Mouse (Mus musculus): ENCODE results near the gene Faiml. TPM values are rescaled to one million over a fixed set of nuclear protein-coding genes. Genes with fewer than 3 reads are reported as not detected.

The Faiml gene
- polyA plus RNA-seq, 1 experiment from 2014 or later = not detected

- Histone ChIP-seq H3K9ac (replicated peaks; ENCODE audit: low read length) (no peak overlapping the region), H3K9me3 (ENCODE audit: control insufficient read depth, low read length) (no peaks in the 10 kb centered on the region), H3K36me3 (ENCODE audit: control insufficient read depth, insufficient read depth, low read length) (peaks cover 9% of the 10 kb centered on the region), H3K4me1 (ENCODE audit: control insufficient read depth, insufficient read depth, low read length) (peaks cover 13% of the 10 kb centered on the region; the same call in 1 of the 2 replicates), H3K4me2 (ENCODE audit: low read length) (peak overlapping the region; percentile 57), H3K27me3 (ENCODE audit: control insufficient read depth, insufficient read depth, low read length) (no peaks in the 10 kb centered on the region), H3K4me3 (replicated peaks; ENCODE audit: low read depth, low read length) (peak overlapping the region; percentile 77), H3K27ac (replicated peaks; ENCODE audit: low read depth, low read length) (0 out of 2 replicates have a peak overlapping the region, but pooled peaks have one; percentile 91)
- WGBS = 6% methylated on average over 17 of the region's 17 CpGs
- DNase-seq = no peak
- ATAC-seq (ENCODE audit: low FRiP score, low TSS enrichment) = peak; percentile 71; the same call in 1 of the 2 replicates
Measured at GRCm38 (mm10) chr9:99242533-99243189, 5.6 kb upstream of the Faiml start.

- H3K4me2 ChIP-seq (ENCODE audit: low read length) = no peak overlapping the region
- no peaks in the 10 kb centered on the region for H3K9me3 ChIP-seq (ENCODE audit: control insufficient read depth, low read length)
- ATAC-seq (ENCODE audit: low FRiP score, low TSS enrichment) = no peak
- H3K27ac ChIP-seq (replicated peaks; ENCODE audit: low read depth, low read length) = no peak overlapping the region
- no peaks in the 10 kb centered on the region for H3K27me3 ChIP-seq (ENCODE audit: control insufficient read depth, insufficient read depth, low read length)
- DNase-seq = peak; percentile 90
- H3K9ac ChIP-seq (replicated peaks; ENCODE audit: low read length) = no peak overlapping the region
- peaks cover 3% of the 10 kb centered on the region; the same call in 1 of the 2 replicates for H3K36me3 ChIP-seq (ENCODE audit: control insufficient read depth, insufficient read depth, low read length)
- WGBS = 1% methylated on average over 7 of the region's 7 CpGs
- H3K4me3 ChIP-seq (replicated peaks; ENCODE audit: low read depth, low read length) = no peak overlapping the region
- H3K4me1 ChIP-seq (ENCODE audit: control insufficient read depth, insufficient read depth, low read length) = peaks cover 13% of the 10 kb centered on the region; the same call in 1 of the 2 replicates
Measured at GRCm38 (mm10) chr9:99242035-99242434, 5.0 kb upstream of the Faiml start.

GRCm38 (mm10) chr9:99240571-99240970 is 3.5 kb upstream of the Faiml start:
- Histone ChIP-seq H3K27ac (replicated peaks; ENCODE audit: low read depth, low read length) (no peak overlapping the region), H3K4me2 (ENCODE audit: low read length) (no peak overlapping the region), H3K36me3 (ENCODE audit: control insufficient read depth, insufficient read depth, low read length) (no peaks in the 10 kb centered on the region), H3K4me1 (ENCODE audit: control insufficient read depth, insufficient read depth, low read length) (peaks cover 13% of the 10 kb centered on the region; the same call in 1 of the 2 replicates), H3K9ac (replicated peaks; ENCODE audit: low read length) (no peak overlapping the region), H3K4me3 (replicated peaks; ENCODE audit: low read depth, low read length) (no peak overlapping the region), H3K27me3 (ENCODE audit: control insufficient read depth, insufficient read depth, low read length) (no peaks in the 10 kb centered on the region), H3K9me3 (ENCODE audit: control insufficient read depth, low read length) (no peaks in the 10 kb centered on the region)
- 80% methylated on average over 5 of the region's 5 CpGs for WGBS
- ATAC-seq (ENCODE audit: low FRiP score, low TSS enrichment) (no peak), DNase-seq (no peak)

- no peak for DNase-seq
- H3K9me3 ChIP-seq (ENCODE audit: control insufficient read depth, low read length) = no peaks in the 10 kb centered on the region
- H3K27me3 ChIP-seq (ENCODE audit: control insufficient read depth, insufficient read depth, low read length) = no peaks in the 10 kb centered on the region
- 0 out of 2 replicates have a peak, but pooled peaks cover 3% of the 10 kb centered on the region for H3K4me1 ChIP-seq (ENCODE audit: control insufficient read depth, insufficient read depth, low read length)
- H3K36me3 ChIP-seq (ENCODE audit: control insufficient read depth, insufficient read depth, low read length) = no peaks in the 10 kb centered on the region
- H3K9ac ChIP-seq (replicated peaks; ENCODE audit: low read length) = no peak overlapping the region
- WGBS = 80% methylated on average over 1 of the region's 1 CpGs
- no peak overlapping the region for H3K4me2 ChIP-seq (ENCODE audit: low read length)
- H3K4me3 ChIP-seq (replicated peaks; ENCODE audit: low read depth, low read length) = no peak overlapping the region
- no peak overlapping the region for H3K27ac ChIP-seq (replicated peaks; ENCODE audit: low read depth, low read length)
- no peak for ATAC-seq (ENCODE audit: low FRiP score, low TSS enrichment)
Measured at GRCm38 (mm10) chr9:99239256-99239655, 2.2 kb upstream of the Faiml start.

GRCm38 (mm10) chr9:99238276-99238675 is 1.2 kb upstream of the Faiml start:
- WGBS = 64% methylated on average over 10 of the region's 10 CpGs

GRCm38 (mm10) chr9:99229450-99229849 is 7.6 kb downstream of the Faiml start:
- H3K4me3 ChIP-seq (replicated peaks; ENCODE audit: low read depth, low read length) = no peak overlapping the region

More at GRCm38 (mm10) chr9:99238276-99238675, 1.2 kb upstream of the Faiml start:
- no peaks in the 10 kb centered on the region for H3K27me3 ChIP-seq (ENCODE audit: control insufficient read depth, insufficient read depth, low read length)
- no peak overlapping the region for H3K4me3 ChIP-seq (replicated peaks; ENCODE audit: low read depth, low read length)
- H3K36me3 ChIP-seq (ENCODE audit: control insufficient read depth, insufficient read depth, low read length) = no peaks in the 10 kb centered on the region
- no peak overlapping the region for H3K27ac ChIP-seq (replicated peaks; ENCODE audit: low read depth, low read length)
- no peaks in the 10 kb centered on the region for H3K4me1 ChIP-seq (ENCODE audit: control insufficient read depth, insufficient read depth, low read length)
- DNase-seq = no peak
- H3K9ac ChIP-seq (replicated peaks; ENCODE audit: low read length) = no peak overlapping the region
- H3K4me2 ChIP-seq (ENCODE audit: low read length) = no peak overlapping the region
- H3K9me3 ChIP-seq (ENCODE audit: control insufficient read depth, low read length) = no peaks in the 10 kb centered on the region
- ATAC-seq (ENCODE audit: low FRiP score, low TSS enrichment) = no peak

GRCm38 (mm10) chr9:99224583-99224982 is 12.5 kb downstream of the Faiml start:
- Histone ChIP-seq H3K36me3 (ENCODE audit: control insufficient read depth, insufficient read depth, low read length) (no peaks in the 10 kb centered on the region), H3K9me3 (ENCODE audit: control insufficient read depth, low read length) (no peaks in the 10 kb centered on the region), H3K4me1 (ENCODE audit: control insufficient read depth, insufficient read depth, low read length) (no peaks in the 10 kb centered on the region), H3K27ac (replicated peaks; ENCODE audit: low read depth, low read length) (no peak overlapping the region), H3K27me3 (ENCODE audit: control insufficient read depth, insufficient read depth, low read length) (no peaks in the 10 kb centered on the region), H3K9ac (replicated peaks; ENCODE audit: low read length) (no peak overlapping the region), H3K4me2 (ENCODE audit: low read length) (no peak overlapping the region), H3K4me3 (replicated peaks; ENCODE audit: low read depth, low read length) (no peak overlapping the region)
- ATAC-seq (ENCODE audit: low FRiP score, low TSS enrichment) = no peak
- 53% methylated on average over 3 of the region's 3 CpGs for WGBS
- DNase-seq = no peak

More at GRCm38 (mm10) chr9:99229450-99229849, 7.6 kb downstream of the Faiml start:
- Histone ChIP-seq H3K27me3 (ENCODE audit: control insufficient read depth, insufficient read depth, low read length) (no peaks in the 10 kb centered on the region), H3K4me1 (ENCODE audit: control insufficient read depth, insufficient read depth, low read length) (no peaks in the 10 kb centered on the region), H3K9ac (replicated peaks; ENCODE audit: low read length) (no peak overlapping the region), H3K27ac (replicated peaks; ENCODE audit: low read depth, low read length) (no peak overlapping the region), H3K9me3 (ENCODE audit: control insufficient read depth, low read length) (no peaks in the 10 kb centered on the region), H3K4me2 (ENCODE audit: low read length) (no peak overlapping the region), H3K36me3 (ENCODE audit: control insufficient read depth, insufficient read depth, low read length) (no peaks in the 10 kb centered on the region)
- DNase-seq = no peak
- no peak for ATAC-seq (ENCODE audit: low FRiP score, low TSS enrichment)
- 83% methylated on average over 14 of the region's 14 CpGs for WGBS

- Histone ChIP-seq H3K9ac (replicated peaks; ENCODE audit: low read length) (no peak overlapping the region), H3K27me3 (ENCODE audit: control insufficient read depth, insufficient read depth, low read length) (no peaks in the 10 kb centered on the region), H3K9me3 (ENCODE audit: control insufficient read depth, low read length) (no peaks in the 10 kb centered on the region), H3K36me3 (ENCODE audit: control insufficient read depth, insufficient read depth, low read length) (no peaks in the 10 kb centered on the region), H3K4me3 (replicated peaks; ENCODE audit: low read depth, low read length) (no peak overlapping the region), H3K27ac (replicated peaks; ENCODE audit: low read depth, low read length) (no peak overlapping the region), H3K4me2 (ENCODE audit: low read length) (no peak overlapping the region), H3K4me1 (ENCODE audit: control insufficient read depth, insufficient read depth, low read length) (no peaks in the 10 kb centered on the region)
- no peak for ATAC-seq (ENCODE audit: low FRiP score, low TSS enrichment)
- 91% methylated on average over 4 of the region's 4 CpGs for WGBS
- no peak for DNase-seq
Measured at GRCm38 (mm10) chr9:99221636-99222035, 15.4 kb downstream of the Faiml start.

Measured in midbrain, embryonic 14.5 days (tissue).